Mouse (Mus musculus): Measurements from ENCODE around the gene Adat1. TPM values are rescaled to one million over a fixed set of nuclear protein-coding genes. Genes with fewer than 3 reads are reported as not detected.

Gene Adat1
- polyA plus RNA-seq, 1 experiment from 2014 or later = 7.1 TPM

DNA sequence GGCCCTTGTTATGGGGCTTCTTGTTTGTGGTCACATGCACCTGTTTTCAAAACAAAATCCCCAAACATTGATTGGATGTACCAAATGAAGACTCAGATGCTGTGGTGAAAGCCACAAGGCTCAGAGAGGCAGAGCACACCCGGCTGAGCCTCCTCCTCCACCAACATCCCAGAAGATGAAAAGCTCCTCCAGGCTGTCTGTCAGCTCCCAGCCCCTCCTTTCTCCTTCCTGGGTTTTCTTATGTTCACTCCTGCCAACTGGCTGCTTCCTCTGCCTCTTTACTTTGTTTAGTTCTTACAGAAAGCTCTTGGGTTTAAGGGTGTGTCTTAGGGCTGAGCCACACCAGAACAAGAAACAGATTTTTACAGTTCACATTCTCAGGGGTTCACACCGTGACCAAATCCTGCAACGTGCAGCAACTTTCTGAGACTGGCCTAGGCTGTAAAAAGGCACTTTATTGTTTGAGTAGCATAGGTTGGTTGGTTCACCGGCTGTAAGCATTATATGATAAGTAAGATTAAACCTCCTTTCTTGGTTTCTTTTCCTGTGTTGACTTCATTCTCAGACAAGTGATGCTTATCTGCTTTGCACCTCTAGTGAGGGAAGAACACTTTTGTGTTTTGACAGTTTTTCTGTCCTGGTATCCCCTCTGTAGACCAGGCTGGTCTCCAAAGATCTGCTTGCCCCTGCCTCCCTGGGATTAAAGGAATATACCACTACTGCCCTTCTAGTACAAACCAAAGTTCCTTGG, 37.1 kb downstream of the Adat1 start:
- H3K4me2 ChIP-seq = no peak overlapping the region
- H3K27ac ChIP-seq (ENCODE audit: low read depth, low read length) = no peak overlapping the region
- H3K4me3 ChIP-seq (ENCODE audit: low read depth, low read length) = no peak overlapping the region
- H3K36me3 ChIP-seq (ENCODE audit: control insufficient read depth, insufficient read depth, low read length) = peaks cover 24% of the 10 kb centered on the region
- no peak overlapping the region for H3K9ac ChIP-seq (ENCODE audit: low read depth, low read length)
- WGBS (ENCODE audit: insufficient replicate concordance) = 94% methylated on average over 4 of the region's 4 CpGs
- H3K27me3 ChIP-seq (ENCODE audit: control insufficient read depth, insufficient read depth, low read length) = no peaks in the 10 kb centered on the region
- H3K9me3 ChIP-seq (replicated peaks; ENCODE audit: control insufficient read depth, low read length) = no peaks in the 10 kb centered on the region
- ATAC-seq (replicated peaks; ENCODE audit: insufficient number of reproducible peaks, low FRiP score, low TSS enrichment) = no peak
- no peaks in the 10 kb centered on the region for H3K4me1 ChIP-seq (ENCODE audit: control insufficient read depth, insufficient read depth, low read length)

DNA sequence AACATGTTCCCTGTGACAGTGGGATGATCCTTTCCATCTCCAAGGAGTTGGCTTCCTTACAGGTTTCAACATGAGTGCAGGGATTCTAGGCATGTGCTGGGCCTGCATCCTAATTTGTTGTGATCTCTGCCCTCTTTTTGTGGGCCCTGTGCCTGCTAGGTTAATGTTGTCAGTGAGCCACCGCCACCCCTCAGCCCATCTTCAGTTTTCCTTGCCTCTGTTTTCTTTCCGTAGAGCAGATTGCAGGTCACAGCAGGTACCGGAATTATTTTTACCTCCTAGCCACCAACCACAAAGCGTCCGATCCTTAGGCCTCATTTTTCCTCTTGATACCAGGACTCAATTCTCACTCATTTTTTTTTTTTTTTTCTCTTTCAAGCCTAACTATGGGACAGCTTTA, 40.2 kb downstream of the Adat1 start:
- Histone ChIP-seq H3K27ac (ENCODE audit: low read depth, low read length) (no peak overlapping the region), H3K36me3 (ENCODE audit: control insufficient read depth, insufficient read depth, low read length) (peaks cover 23% of the 10 kb centered on the region), H3K4me2 (no peak overlapping the region), H3K9ac (ENCODE audit: low read depth, low read length) (no peak overlapping the region), H3K4me1 (ENCODE audit: control insufficient read depth, insufficient read depth, low read length) (no peaks in the 10 kb centered on the region), H3K4me3 (ENCODE audit: low read depth, low read length) (no peak overlapping the region), H3K27me3 (ENCODE audit: control insufficient read depth, insufficient read depth, low read length) (no peaks in the 10 kb centered on the region), H3K9me3 (replicated peaks; ENCODE audit: control insufficient read depth, low read length) (no peaks in the 10 kb centered on the region)
- no peak for ATAC-seq (replicated peaks; ENCODE audit: insufficient number of reproducible peaks, low FRiP score, low TSS enrichment)
- WGBS (ENCODE audit: insufficient replicate concordance) = 95% methylated on average over 5 of the region's 5 CpGs

GRCm38 (mm10) chr8:111951317-111951716, 40.8 kb downstream of the Adat1 start:
- no peak for ATAC-seq (replicated peaks; ENCODE audit: insufficient number of reproducible peaks, low FRiP score, low TSS enrichment)
- Histone ChIP-seq H3K9me3 (replicated peaks; ENCODE audit: control insufficient read depth, low read length) (no peaks in the 10 kb centered on the region), H3K4me1 (ENCODE audit: control insufficient read depth, insufficient read depth, low read length) (no peaks in the 10 kb centered on the region), H3K9ac (ENCODE audit: low read depth, low read length) (no peak overlapping the region), H3K27ac (ENCODE audit: low read depth, low read length) (no peak overlapping the region), H3K27me3 (ENCODE audit: control insufficient read depth, insufficient read depth, low read length) (no peaks in the 10 kb centered on the region), H3K4me2 (no peak overlapping the region), H3K36me3 (ENCODE audit: control insufficient read depth, insufficient read depth, low read length) (peaks cover 20% of the 10 kb centered on the region), H3K4me3 (ENCODE audit: low read depth, low read length) (no peak overlapping the region)
- 91% methylated on average over 7 of the region's 7 CpGs for WGBS (ENCODE audit: insufficient replicate concordance)

DNA sequence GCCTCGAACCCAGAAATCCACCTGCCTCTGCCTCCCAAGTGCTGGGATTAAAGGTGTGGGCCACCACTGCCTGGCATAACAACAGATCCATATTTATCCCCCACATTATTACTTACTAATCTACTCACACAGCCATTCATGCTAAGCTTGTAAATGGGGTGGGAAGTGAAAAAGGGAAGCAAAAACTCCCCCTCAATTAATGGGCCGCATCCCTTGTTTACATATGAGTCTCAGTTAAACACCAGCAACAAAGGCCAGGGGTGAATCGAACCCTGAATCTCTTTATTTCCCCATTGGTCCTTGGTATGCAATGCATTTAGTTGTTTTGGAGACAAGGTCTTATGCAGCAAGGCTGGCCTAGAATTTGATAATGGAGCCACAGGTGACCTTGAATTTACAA, 41.3 kb downstream of the Adat1 start:
- peaks cover 19% of the 10 kb centered on the region for H3K36me3 ChIP-seq (ENCODE audit: control insufficient read depth, insufficient read depth, low read length)

GRCm38 (mm10) chr8:111947954-111948353, 44.1 kb downstream of the Adat1 start:
- 90% methylated on average over 8 of the region's 8 CpGs for WGBS (ENCODE audit: insufficient replicate concordance)
- no peak for ATAC-seq (replicated peaks; ENCODE audit: insufficient number of reproducible peaks, low FRiP score, low TSS enrichment)
- H3K36me3 ChIP-seq (ENCODE audit: control insufficient read depth, insufficient read depth, low read length) = peaks cover 10% of the 10 kb centered on the region

More for the DNA sequence above, 41.3 kb downstream of the Adat1 start:
- Histone ChIP-seq H3K4me1 (ENCODE audit: control insufficient read depth, insufficient read depth, low read length) (no peaks in the 10 kb centered on the region), H3K9me3 (replicated peaks; ENCODE audit: control insufficient read depth, low read length) (no peaks in the 10 kb centered on the region), H3K4me2 (no peak overlapping the region), H3K27me3 (ENCODE audit: control insufficient read depth, insufficient read depth, low read length) (no peaks in the 10 kb centered on the region), H3K9ac (ENCODE audit: low read depth, low read length) (no peak overlapping the region), H3K27ac (ENCODE audit: low read depth, low read length) (no peak overlapping the region), H3K4me3 (ENCODE audit: low read depth, low read length) (no peak overlapping the region)
- 82% methylated on average over 3 of the region's 3 CpGs for WGBS (ENCODE audit: insufficient replicate concordance)
- no peak for ATAC-seq (replicated peaks; ENCODE audit: insufficient number of reproducible peaks, low FRiP score, low TSS enrichment)

GRCm38 (mm10) chr8:111947144-111947543, 45.0 kb downstream of the Adat1 start:
- peaks cover 10% of the 10 kb centered on the region for H3K36me3 ChIP-seq (ENCODE audit: control insufficient read depth, insufficient read depth, low read length)
- 85% methylated on average over 2 of the region's 2 CpGs for WGBS (ENCODE audit: insufficient replicate concordance)
- no peak overlapping the region for H3K27ac ChIP-seq (ENCODE audit: low read depth, low read length)
- H3K9ac ChIP-seq (ENCODE audit: low read depth, low read length) = no peak overlapping the region
- H3K4me2 ChIP-seq = no peak overlapping the region
- H3K4me3 ChIP-seq (ENCODE audit: low read depth, low read length) = no peak overlapping the region
- H3K27me3 ChIP-seq (ENCODE audit: control insufficient read depth, insufficient read depth, low read length) = no peaks in the 10 kb centered on the region
- no peak for ATAC-seq (replicated peaks; ENCODE audit: insufficient number of reproducible peaks, low FRiP score, low TSS enrichment)
- no peaks in the 10 kb centered on the region for H3K9me3 ChIP-seq (replicated peaks; ENCODE audit: control insufficient read depth, low read length)
- no peaks in the 10 kb centered on the region for H3K4me1 ChIP-seq (ENCODE audit: control insufficient read depth, insufficient read depth, low read length)

More at GRCm38 (mm10) chr8:111947954-111948353, 44.1 kb downstream of the Adat1 start:
- Histone ChIP-seq H3K4me2 (no peak overlapping the region), H3K27ac (ENCODE audit: low read depth, low read length) (no peak overlapping the region), H3K4me1 (ENCODE audit: control insufficient read depth, insufficient read depth, low read length) (no peaks in the 10 kb centered on the region), H3K4me3 (ENCODE audit: low read depth, low read length) (no peak overlapping the region), H3K9ac (ENCODE audit: low read depth, low read length) (no peak overlapping the region), H3K9me3 (replicated peaks; ENCODE audit: control insufficient read depth, low read length) (no peaks in the 10 kb centered on the region), H3K27me3 (ENCODE audit: control insufficient read depth, insufficient read depth, low read length) (no peaks in the 10 kb centered on the region)

GRCm38 (mm10) chr8:111943544-111943943, 48.6 kb downstream of the Adat1 start:
- ATAC-seq (replicated peaks; ENCODE audit: insufficient number of reproducible peaks, low FRiP score, low TSS enrichment) = no peak

GRCm38 (mm10) chr8:111941101-111941454, 51.0 kb downstream of the Adat1 start:
- H3K9me3 ChIP-seq (replicated peaks; ENCODE audit: control insufficient read depth, low read length) = no peaks in the 10 kb centered on the region
- H3K4me1 ChIP-seq (ENCODE audit: control insufficient read depth, insufficient read depth, low read length) = peaks cover 8% of the 10 kb centered on the region
- WGBS (ENCODE audit: insufficient replicate concordance) = under 1% methylated on average over 23 of the region's 23 CpGs
- peaks cover 5% of the 10 kb centered on the region; the same call in 1 of the 2 replicates for H3K36me3 ChIP-seq (ENCODE audit: control insufficient read depth, insufficient read depth, low read length)
- peak overlapping the region; percentile 84 for H3K9ac ChIP-seq (ENCODE audit: low read depth, low read length)
- peak; percentile 40; the same call in 1 of the 2 replicates for ATAC-seq (replicated peaks; ENCODE audit: insufficient number of reproducible peaks, low FRiP score, low TSS enrichment)
- peak overlapping the region; percentile 91 for H3K4me3 ChIP-seq (ENCODE audit: low read depth, low read length)
- peak overlapping the region; percentile 93 for H3K4me2 ChIP-seq
- no peaks in the 10 kb centered on the region for H3K27me3 ChIP-seq (ENCODE audit: control insufficient read depth, insufficient read depth, low read length)
- peak overlapping the region; percentile 73 for H3K27ac ChIP-seq (ENCODE audit: low read depth, low read length)

More at GRCm38 (mm10) chr8:111943544-111943943, 48.6 kb downstream of the Adat1 start:
- Histone ChIP-seq H3K9me3 (replicated peaks; ENCODE audit: control insufficient read depth, low read length) (no peaks in the 10 kb centered on the region), H3K27me3 (ENCODE audit: control insufficient read depth, insufficient read depth, low read length) (no peaks in the 10 kb centered on the region), H3K4me3 (ENCODE audit: low read depth, low read length) (no peak overlapping the region), H3K36me3 (ENCODE audit: control insufficient read depth, insufficient read depth, low read length) (peaks cover 7% of the 10 kb centered on the region; the same call in 1 of the 2 replicates), H3K27ac (ENCODE audit: low read depth, low read length) (no peak overlapping the region), H3K4me1 (ENCODE audit: control insufficient read depth, insufficient read depth, low read length) (peaks cover 8% of the 10 kb centered on the region), H3K4me2 (no peak overlapping the region), H3K9ac (ENCODE audit: low read depth, low read length) (no peak overlapping the region)
- WGBS (ENCODE audit: insufficient replicate concordance) = 92% methylated on average over 2 of the region's 2 CpGs

Measured in heart, embryonic 11.5 days (tissue).